Mouse (Mus musculus) retina, postnatal 1 day (tissue): ENCODE measurements at regions not wholly inside any gene's neighbourhood (a gene's known extent, or its start where the extent isn't known, plus 50 kb on each side); places are given as distances from the start of the nearest gene placed in this dataset.

Experiments
- DNase-seq: peaks from one replicate; pipeline ENCODE4 v3.0.0-alpha.2; 2012

DNA sequence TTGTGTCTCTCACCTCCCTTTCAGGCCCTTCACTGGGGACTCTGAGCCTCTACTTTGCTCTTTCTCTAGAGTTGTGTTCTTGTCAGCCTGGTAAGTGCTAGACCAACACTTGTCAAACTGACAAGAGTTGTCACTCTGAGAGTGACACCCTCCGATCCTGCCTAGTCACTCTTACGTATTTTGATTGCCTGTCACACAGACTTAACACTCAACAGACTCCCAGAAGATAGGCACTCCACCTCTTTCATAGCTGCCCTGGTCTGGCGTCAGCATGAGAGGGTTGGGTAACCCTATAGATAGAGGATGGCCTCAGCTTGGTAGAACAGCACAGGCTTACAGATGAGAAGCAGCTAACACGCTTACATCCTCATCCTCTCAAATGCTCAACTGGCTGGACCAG is 62.0 kb upstream of the Eomes start:
- DNase-seq: no peak

DNA sequence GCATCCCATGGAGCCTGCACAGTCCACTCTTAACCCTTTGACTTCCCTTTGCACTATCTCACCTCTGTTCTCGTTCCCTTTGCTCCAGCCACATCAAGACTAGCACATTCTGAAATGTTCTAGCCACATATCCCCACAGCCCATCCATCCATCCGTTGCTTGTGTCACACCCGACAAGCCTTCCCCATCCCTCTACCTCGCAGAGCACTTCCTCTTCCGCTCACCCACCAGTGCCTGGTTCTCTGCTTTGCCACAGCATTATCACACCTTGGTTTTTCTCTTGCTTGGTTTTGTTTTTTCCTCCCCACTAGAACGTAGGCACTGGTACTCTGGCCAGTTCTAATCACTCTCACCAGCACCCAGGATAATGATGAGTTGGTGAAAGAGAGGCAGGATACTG is 61.5 kb upstream of the Eomes start:
- DNase-seq: no peak

GRCm38 (mm10) chr9:118424344-118424743 is 53.7 kb upstream of the Eomes start:
- DNase-seq: no peak
